Mouse (Mus musculus) splenic B cell, adult 2 months (primary cell): ENCODE results near the gene Myh3.

Experiments
- DNase-seq: peaks from one replicate; pipeline ENCODE4 v3.0.0-alpha.2; 2011; ENCODE audit warnings: low read depth, low spot score
- H3K27me3 ChIP-seq: 2 replicates; pipeline ENCODE4 v1.6.1; 2012; ENCODE audit warnings: mild to moderate bottlenecking, low read length, moderate library complexity, mixed read lengths; ENCODE audit not compliant: control insufficient read depth, poor library complexity, insufficient read depth, severe bottlenecking
- H3K36me3 ChIP-seq: 2 replicates; pipeline ENCODE4 v1.6.1; 2012; ENCODE audit warnings: mild to moderate bottlenecking, low read length, moderate library complexity, mixed read lengths; ENCODE audit not compliant: control insufficient read depth, poor library complexity, insufficient read depth, severe bottlenecking

The Myh3 gene

DNA sequence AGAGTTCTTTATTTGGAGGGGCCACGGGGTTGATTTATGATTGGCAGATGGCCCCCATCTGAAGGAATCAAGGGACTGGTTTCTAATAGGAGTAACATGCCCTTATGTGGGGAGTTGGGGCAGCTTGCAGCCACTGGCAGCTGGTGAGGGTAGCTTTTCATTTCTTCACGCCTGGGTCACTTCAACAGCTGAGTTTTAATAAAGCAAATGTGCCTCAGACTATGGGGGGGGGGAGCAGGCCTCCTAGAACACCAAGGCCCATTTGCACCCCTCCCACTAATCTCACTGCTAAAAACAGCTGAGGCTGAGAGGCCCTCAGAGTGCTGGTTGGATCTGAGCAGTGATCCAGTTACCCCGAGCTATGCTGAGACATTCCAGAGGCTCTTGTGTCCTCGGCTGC, 27.6 kb downstream of the Myh3 start:
- no peak for DNase-seq
- no peaks in the 10 kb centered on the region for H3K27me3 ChIP-seq
- no peaks in the 10 kb centered on the region for H3K36me3 ChIP-seq

- Histone ChIP-seq H3K36me3 (no peaks in the 10 kb centered on the region), H3K27me3 (no peaks in the 10 kb centered on the region)
- DNase-seq, result no peak
Observed at GRCm38 (mm10) chr11:67106973-67107372, 28.9 kb downstream of the Myh3 start.

DNA sequence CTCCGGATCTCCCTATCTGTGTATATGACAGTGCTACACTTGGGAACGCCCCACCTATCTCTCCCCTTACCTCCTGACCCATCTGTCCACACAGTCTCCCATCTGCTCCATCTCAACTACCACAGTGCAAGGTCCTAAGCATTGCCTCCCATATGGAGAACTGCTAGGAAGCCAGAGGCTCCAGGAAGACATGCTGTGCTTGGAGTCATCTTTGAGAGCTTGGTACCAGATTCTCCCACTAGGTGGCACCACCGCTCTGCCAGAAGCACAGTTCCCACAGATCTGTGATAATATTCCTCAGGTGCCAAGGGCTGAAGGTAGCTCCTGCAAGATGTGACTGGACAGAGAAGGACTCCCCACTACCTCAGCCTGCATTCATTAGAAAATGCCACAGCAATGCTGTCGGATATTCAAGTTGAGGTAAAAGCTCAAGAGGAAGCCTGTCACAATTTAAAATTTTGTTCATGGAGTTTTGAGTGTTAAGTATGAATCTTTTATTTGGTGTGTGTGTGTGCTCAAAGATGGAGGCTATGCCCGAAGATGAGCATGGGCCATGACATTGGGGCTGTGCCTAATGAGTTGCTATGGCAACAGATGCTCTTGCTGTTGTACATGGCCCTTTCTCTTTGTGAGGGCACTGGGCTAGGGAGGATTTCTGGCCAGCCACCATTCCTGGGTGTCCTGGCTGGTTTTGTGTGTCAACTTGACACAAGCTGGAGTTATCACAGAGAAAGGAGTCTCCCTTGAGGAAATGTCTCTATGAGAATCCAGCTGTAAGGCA, 32.3 kb downstream of the Myh3 start:
- H3K36me3 ChIP-seq, result no peaks in the 10 kb centered on the region
- H3K27me3 ChIP-seq, result no peaks in the 10 kb centered on the region
- DNase-seq, result peak; percentile 58

GRCm38 (mm10) chr11:67112019-67112850, 34.1 kb downstream of the Myh3 start:
- DNase-seq, result peak; percentile 78
- no peaks in the 10 kb centered on the region for H3K27me3 ChIP-seq
- no peaks in the 10 kb centered on the region for H3K36me3 ChIP-seq

- Histone ChIP-seq H3K27me3 (no peaks in the 10 kb centered on the region), H3K36me3 (no peaks in the 10 kb centered on the region)
- peak; percentile 74 for DNase-seq
Observed at GRCm38 (mm10) chr11:67112851-67113202, 34.7 kb downstream of the Myh3 start.

GRCm38 (mm10) chr11:67113381-67113780, 35.3 kb downstream of the Myh3 start:
- no peaks in the 10 kb centered on the region for H3K27me3 ChIP-seq
- no peaks in the 10 kb centered on the region for H3K36me3 ChIP-seq

DNA sequence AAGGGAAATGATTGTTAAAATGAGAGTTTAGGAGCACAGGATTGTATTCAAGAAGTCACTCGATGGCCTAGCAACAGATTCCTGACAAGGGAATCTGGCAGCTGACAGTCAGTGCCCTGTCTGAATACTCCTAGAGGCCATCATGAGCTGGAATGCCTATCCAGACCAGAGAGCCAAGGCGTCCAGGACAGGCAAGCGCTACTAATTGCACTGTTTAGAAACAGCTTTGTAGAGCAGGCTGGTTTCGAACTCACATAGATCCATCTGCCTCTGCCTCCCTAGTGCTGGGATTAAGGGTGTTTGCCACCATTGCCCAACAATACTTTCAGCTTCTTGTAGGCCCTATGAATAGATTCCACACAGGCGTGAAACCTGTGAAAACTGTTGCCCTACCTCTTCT, 36.2 kb downstream of the Myh3 start:
- Histone ChIP-seq H3K36me3 (no peaks in the 10 kb centered on the region), H3K27me3 (no peaks in the 10 kb centered on the region)
- no peak for DNase-seq

More at GRCm38 (mm10) chr11:67113381-67113780, 35.3 kb downstream of the Myh3 start:
- no peak for DNase-seq

GRCm38 (mm10) chr11:67114901-67115300, 36.8 kb downstream of the Myh3 start:
- DNase-seq, result no peak
- H3K36me3 ChIP-seq, result no peaks in the 10 kb centered on the region
- no peaks in the 10 kb centered on the region for H3K27me3 ChIP-seq

DNA sequence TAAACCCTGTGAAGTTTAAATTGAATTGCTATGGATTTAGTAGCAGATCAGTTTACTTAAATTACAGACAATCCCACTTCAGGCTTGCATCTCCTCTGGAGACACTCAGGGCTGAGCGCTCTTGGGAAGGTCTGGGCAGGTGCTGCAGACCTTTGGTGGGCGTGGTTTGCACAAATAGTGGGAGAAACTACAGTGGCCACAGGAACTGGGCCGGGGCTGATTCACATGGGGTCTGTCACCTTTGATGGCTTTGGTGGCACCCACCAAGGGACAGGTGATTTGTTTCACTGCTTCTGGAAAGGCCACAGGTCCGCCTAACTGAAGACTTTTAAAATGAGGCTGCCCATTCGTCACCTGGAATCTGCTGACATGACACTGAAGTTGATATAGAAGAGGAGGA, 38.6 kb downstream of the Myh3 start:
- H3K36me3 ChIP-seq, result no peaks in the 10 kb centered on the region
- no peak for DNase-seq
- no peaks in the 10 kb centered on the region for H3K27me3 ChIP-seq

GRCm38 (mm10) chr11:67119539-67120070, 41.5 kb downstream of the Myh3 start:
- Histone ChIP-seq H3K27me3 (no peaks in the 10 kb centered on the region), H3K36me3 (no peaks in the 10 kb centered on the region)
- no peak for DNase-seq

DNA sequence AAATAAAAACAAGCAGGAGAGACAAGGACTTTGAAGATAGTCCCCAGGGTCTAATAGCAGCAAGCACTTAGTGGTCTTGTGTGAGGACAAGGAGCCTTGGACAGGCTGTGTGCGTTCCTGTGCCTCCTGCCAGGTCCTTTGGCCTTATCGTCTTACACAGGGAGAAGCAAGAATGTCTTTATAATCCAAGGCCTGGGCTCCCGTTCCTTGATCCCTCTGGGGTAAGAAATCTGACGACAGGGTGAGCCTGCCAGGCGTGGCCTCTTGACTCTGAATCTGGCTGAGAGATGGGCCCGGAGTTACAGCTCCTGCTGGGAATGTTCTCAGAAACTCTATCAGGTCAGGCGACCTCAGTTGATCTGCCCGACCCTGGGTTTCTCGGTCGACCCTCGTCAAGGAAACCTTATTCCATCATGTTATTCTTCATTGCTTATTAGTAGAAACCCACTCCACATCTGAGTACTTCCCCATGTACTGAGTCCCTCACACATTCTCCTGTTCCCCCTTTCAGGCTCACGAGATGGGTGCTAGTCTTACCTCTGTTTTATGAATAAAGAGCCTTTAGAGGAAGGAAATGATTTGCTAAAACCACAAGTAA, 42.7 kb downstream of the Myh3 start:
- no peak for DNase-seq
- Histone ChIP-seq H3K36me3 (no peaks in the 10 kb centered on the region), H3K27me3 (no peaks in the 10 kb centered on the region)

GRCm38 (mm10) chr11:67124943-67125342, 46.8 kb downstream of the Myh3 start:
- Histone ChIP-seq H3K36me3 (no peaks in the 10 kb centered on the region), H3K27me3 (no peaks in the 10 kb centered on the region)
- no peak for DNase-seq

- H3K36me3 ChIP-seq, result no peaks in the 10 kb centered on the region
- no peak for DNase-seq
- H3K27me3 ChIP-seq, result no peaks in the 10 kb centered on the region
Observed at GRCm38 (mm10) chr11:67125361-67125760, 47.3 kb downstream of the Myh3 start.

- no peak for DNase-seq
- H3K36me3 ChIP-seq, result no peaks in the 10 kb centered on the region
- H3K27me3 ChIP-seq, result no peaks in the 10 kb centered on the region
Observed at GRCm38 (mm10) chr11:67133526-67133925, 55.4 kb downstream of the Myh3 start.

DNA sequence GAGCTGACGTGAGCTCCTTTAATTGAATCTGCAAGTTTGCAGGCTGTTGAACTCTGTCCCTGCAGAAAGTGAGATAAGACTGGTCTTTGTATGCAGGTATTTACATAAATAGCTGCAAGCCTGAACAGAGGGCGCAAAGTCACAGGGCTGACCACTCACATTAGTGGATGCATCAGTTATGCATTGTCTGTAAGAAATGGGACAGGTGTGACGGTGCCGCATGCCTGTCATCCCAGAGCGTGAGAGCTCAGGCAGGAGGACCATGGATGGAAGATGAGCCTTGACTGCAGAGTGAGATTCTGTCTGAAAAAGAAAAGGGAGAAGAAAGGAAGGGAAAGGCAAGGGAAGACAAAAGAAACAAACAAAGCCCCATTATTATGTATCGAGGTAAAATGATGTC, 56.6 kb downstream of the Myh3 start:
- Histone ChIP-seq H3K27me3 (no peaks in the 10 kb centered on the region), H3K36me3 (no peaks in the 10 kb centered on the region)
- DNase-seq, result no peak
